Mouse (Mus musculus) limb, embryonic 13.5 days (tissue): Measurements from ENCODE around the gene Nova1. TPM values are rescaled to one million over a fixed set of nuclear protein-coding genes. Genes with fewer than 3 reads are reported as not detected.

Experiments
- ATAC-seq: fragments of 200-750 bp; cut with Nextera tagmentation; 2 replicates; pipeline ENCODE4 v1.8.0; 2017; ENCODE audit warnings: low read depth, moderate number of reproducible peaks, moderate TSS enrichment; ENCODE audit not compliant: low FRiP score
- H3K27ac ChIP-seq: fragments of 300-500 bp; sonication (generic); 2 replicates; pipeline ENCODE4 v1.5.1; 2015; ENCODE audit warnings: inconsistent platforms, mild to moderate bottlenecking, moderate library complexity
- H3K27me3 ChIP-seq: fragments of 300-500 bp; sonication (generic); 2 replicates; pipeline ENCODE4 v1.6.1; 2015; ENCODE audit warnings: mild to moderate bottlenecking, inconsistent platforms
- H3K36me3 ChIP-seq: fragments of 300-500 bp; sonication (generic); 2 replicates; pipeline ENCODE4 v1.6.1; 2015; ENCODE audit warnings: inconsistent platforms, mild to moderate bottlenecking, moderate library complexity
- H3K4me1 ChIP-seq: fragments of 300-500 bp; sonication (generic); 2 replicates; pipeline ENCODE4 v1.6.1; 2015; ENCODE audit warnings: inconsistent platforms
- H3K4me2 ChIP-seq: fragments of 300-500 bp; sonication (generic); replicated peaks from 2 replicates; pipeline ENCODE4 v1.6.1; 2015; ENCODE audit warnings: inconsistent platforms, mild to moderate bottlenecking, moderate library complexity
- H3K4me3 ChIP-seq: fragments of 300-500 bp; sonication (generic); 2 replicates; pipeline ENCODE4 v1.5.1; 2015; ENCODE audit warnings: moderate library complexity, mild to moderate bottlenecking, inconsistent platforms
- H3K9ac ChIP-seq: fragments of 300-500 bp; sonication (generic); 2 replicates; pipeline ENCODE4 v1.6.1; 2015; ENCODE audit warnings: mild to moderate bottlenecking, inconsistent platforms
- H3K9me3 ChIP-seq: fragments of 300-500 bp; sonication (generic); 2 replicates; pipeline ENCODE4 v1.6.1; 2016; ENCODE audit warnings: inconsistent platforms
- WGBS: fragments of 180-500 bp; shearing (Covaris S2); methylation state at CpG from one replicate; pipeline ENCODE4 v1.1.7; 2015; 5-methylcytosine and 5-hydroxymethylcytosine counted together
- polyA plus RNA-seq: library from polyadenylated mRNA; unstranded; fragments of >200 nt; fragmentation: Nextera tagmentation; extraction: Ambion mirVana; gene quantifications from 2 replicates; pipeline ENCODE4 v1.2.1, GENCODE M21; 2015

Gene Nova1
- 2.8 and 2.9 TPM in 2 replicates for polyA plus RNA-seq

DNA sequence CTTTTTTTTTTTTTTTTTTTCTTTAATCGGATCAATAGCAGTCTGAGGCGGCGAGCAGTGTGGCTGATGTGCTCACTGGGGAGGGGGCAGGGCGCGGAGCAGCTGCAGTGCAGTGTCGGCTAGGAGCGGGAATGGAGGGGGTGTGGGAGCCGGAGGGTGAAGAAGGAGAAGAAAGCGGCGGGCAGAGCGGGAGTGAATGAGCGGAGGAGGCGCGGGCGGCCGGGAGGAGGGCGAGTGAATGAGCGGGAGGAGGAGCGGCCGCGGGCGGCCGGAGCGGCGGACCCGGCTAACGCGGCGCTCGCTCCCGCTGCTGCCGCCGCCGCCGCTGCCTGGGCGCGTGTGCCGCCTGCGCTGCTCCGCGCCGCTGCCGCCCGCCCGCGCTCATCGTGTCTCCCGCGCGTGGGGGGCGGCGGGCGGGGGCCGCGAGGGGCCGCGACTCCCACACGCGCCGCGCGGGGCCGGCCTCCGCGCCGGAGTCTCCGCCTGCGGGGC lies at the start of gene Nova1:
Gene Nova1, minus strand, starts transcription at position 74 of the 492 bp plus-strand sequence.
- Histone ChIP-seq H3K9me3 (no peaks in the 10 kb centered on the region), H3K4me1 (no peaks in the 10 kb centered on the region), H3K36me3 (no peaks in the 10 kb centered on the region), H3K9ac (peak within 1 kb of the TSS; percentile 70), H3K27me3 (peaks cover 38% of the 10 kb centered on the region), H3K4me3 (peak within 1 kb of the TSS; percentile 74), H3K4me2 (peak within 1 kb of the TSS; percentile 90), H3K27ac (peak within 1 kb of the TSS; percentile 6; the same call in 1 of the 2 replicates)
- ATAC-seq = peak; percentile 83
- WGBS = under 1% methylated on average over 21 of the region's 68 CpGs

- H3K4me2 ChIP-seq = peak overlapping the region; percentile 90
- H3K27ac ChIP-seq = no peak overlapping the region
- peak overlapping the region; percentile 74 for H3K4me3 ChIP-seq
- no peaks in the 10 kb centered on the region for H3K4me1 ChIP-seq
- under 1% methylated on average over 37 of the region's 57 CpGs for WGBS
- peak; percentile 95 for ATAC-seq
- H3K9ac ChIP-seq = peak overlapping the region; percentile 70
- H3K36me3 ChIP-seq = no peaks in the 10 kb centered on the region
- H3K27me3 ChIP-seq = peaks cover 38% of the 10 kb centered on the region
- no peaks in the 10 kb centered on the region for H3K9me3 ChIP-seq
Measured at GRCm38 (mm10) chr12:46819348-46820022, 756 bp upstream of the Nova1 start.

DNA sequence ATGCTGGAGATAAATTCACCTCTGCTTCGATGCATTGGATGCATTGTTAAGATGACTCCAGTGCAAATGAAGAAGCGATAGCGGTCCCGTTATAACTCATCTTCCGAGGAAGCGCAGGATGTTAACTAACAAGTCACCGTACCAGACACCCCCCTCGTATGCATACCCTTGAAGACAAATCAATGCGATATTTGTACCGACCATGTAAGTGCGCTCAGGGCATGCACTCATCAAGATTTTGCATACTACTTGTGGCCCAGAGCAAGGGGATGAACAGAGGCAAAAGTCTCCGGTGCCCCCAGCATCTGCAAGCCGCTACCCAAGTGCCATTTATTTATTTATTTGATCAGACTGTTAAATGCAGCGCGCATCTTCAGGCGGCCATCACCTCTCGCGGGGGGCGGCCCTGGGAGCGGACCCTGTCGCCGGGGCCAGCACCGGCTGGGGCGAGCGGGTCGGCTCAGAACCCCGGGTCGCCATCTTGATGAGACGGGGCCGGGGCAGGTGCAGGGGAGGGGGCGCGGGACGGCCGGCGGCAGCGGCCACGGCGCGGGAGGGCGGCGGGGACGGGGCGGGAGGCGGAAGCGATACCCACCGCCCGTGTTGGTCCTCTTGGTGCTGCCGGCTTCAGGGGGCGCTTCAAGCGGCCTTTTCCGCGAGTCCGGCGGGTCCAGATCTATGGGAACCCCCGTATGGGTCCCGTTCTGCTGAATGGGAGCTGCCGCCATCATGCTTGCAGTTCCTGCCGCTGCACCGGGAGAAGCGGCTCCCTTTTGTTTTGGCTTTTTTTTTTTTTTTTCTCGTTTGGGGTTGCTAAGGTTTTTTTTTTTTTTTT lies 491 bp downstream of the Nova1 start:
- H3K27ac ChIP-seq = 0 out of 2 replicates have a peak overlapping the region, but pooled peaks have one; percentile 6
- no peaks in the 10 kb centered on the region for H3K9me3 ChIP-seq
- no peaks in the 10 kb centered on the region for H3K36me3 ChIP-seq
- under 1% methylated on average over 57 of the region's 61 CpGs for WGBS
- H3K27me3 ChIP-seq = peaks cover 38% of the 10 kb centered on the region
- peak overlapping the region; percentile 90 for H3K4me2 ChIP-seq
- ATAC-seq = peak; percentile 31
- H3K9ac ChIP-seq = peak overlapping the region; percentile 70
- H3K4me1 ChIP-seq = no peaks in the 10 kb centered on the region
- H3K4me3 ChIP-seq = peak overlapping the region; percentile 74

- H3K9me3 ChIP-seq = no peaks in the 10 kb centered on the region
- no peak overlapping the region for H3K9ac ChIP-seq
- H3K4me3 ChIP-seq = peak overlapping the region; percentile 74
- WGBS = 15% methylated on average over 14 of the region's 14 CpGs
- H3K27ac ChIP-seq = no peak overlapping the region
- no peaks in the 10 kb centered on the region for H3K4me1 ChIP-seq
- no peaks in the 10 kb centered on the region for H3K36me3 ChIP-seq
- no peak for ATAC-seq
- H3K4me2 ChIP-seq = peak overlapping the region; percentile 90
- H3K27me3 ChIP-seq = peaks cover 38% of the 10 kb centered on the region
Measured at GRCm38 (mm10) chr12:46817211-46817803, 1.4 kb downstream of the Nova1 start.

DNA sequence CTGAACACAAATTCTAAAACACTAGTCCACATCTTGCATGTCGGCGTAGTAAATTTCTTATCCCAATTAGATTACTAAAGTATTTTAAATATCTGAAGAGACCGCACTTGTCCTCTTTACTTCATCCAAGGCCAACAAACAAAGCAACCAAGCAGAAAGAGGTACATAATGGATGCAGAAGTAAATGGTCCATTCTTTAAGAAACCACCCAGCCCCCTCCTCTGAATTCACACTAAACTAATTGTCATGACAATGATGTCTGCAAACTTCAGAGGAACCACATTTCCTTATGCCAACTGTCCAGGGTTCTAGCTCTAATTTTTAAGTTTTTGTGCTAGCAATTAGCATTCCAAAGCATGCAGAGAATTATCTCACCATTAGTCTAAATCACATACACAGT lies 2.4 kb downstream of the Nova1 start:
- Histone ChIP-seq H3K9ac (no peak overlapping the region), H3K4me3 (no peak overlapping the region), H3K4me2 (no peak overlapping the region), H3K36me3 (no peaks in the 10 kb centered on the region), H3K9me3 (no peaks in the 10 kb centered on the region), H3K27me3 (peaks cover 33% of the 10 kb centered on the region), H3K27ac (no peak overlapping the region), H3K4me1 (no peaks in the 10 kb centered on the region)
- no peak for ATAC-seq
- WGBS = 95% methylated on average over 3 of the region's 3 CpGs

DNA sequence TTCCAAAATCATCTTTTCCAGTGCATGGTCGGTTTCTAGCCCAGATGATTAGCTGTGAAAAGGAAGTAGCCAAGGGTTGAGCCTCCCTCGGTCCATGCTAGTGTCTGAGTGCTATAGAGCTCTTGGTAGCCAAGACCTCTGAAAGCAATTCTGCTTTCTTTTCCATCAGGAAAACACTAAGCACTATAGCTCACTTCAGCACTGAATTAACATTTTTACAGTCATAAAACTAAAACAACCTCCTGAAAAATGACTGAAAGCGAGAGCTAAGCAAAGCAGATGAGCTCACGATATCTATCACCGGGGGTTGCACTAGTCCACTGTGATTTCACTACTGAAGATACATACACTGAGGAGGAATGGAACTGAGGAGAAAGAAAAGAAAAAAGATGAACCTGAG lies 3.0 kb downstream of the Nova1 start:
- H3K9ac ChIP-seq = no peak overlapping the region
- H3K27me3 ChIP-seq = peaks cover 29% of the 10 kb centered on the region
- H3K4me1 ChIP-seq = no peaks in the 10 kb centered on the region
- H3K4me2 ChIP-seq = no peak overlapping the region
- no peak for ATAC-seq
- H3K27ac ChIP-seq = no peak overlapping the region
- H3K9me3 ChIP-seq = no peaks in the 10 kb centered on the region
- 82% methylated on average over 5 of the region's 5 CpGs for WGBS
- no peak overlapping the region for H3K4me3 ChIP-seq
- H3K36me3 ChIP-seq = no peaks in the 10 kb centered on the region

GRCm38 (mm10) chr12:46814820-46815219 lies 3.9 kb downstream of the Nova1 start:
- Histone ChIP-seq H3K27me3 (peaks cover 24% of the 10 kb centered on the region), H3K4me3 (no peak overlapping the region), H3K27ac (no peak overlapping the region), H3K9me3 (no peaks in the 10 kb centered on the region), H3K4me2 (no peak overlapping the region), H3K36me3 (no peaks in the 10 kb centered on the region), H3K9ac (no peak overlapping the region), H3K4me1 (no peaks in the 10 kb centered on the region)
- WGBS = 83% methylated on average over 4 of the region's 4 CpGs
- ATAC-seq = no peak

DNA sequence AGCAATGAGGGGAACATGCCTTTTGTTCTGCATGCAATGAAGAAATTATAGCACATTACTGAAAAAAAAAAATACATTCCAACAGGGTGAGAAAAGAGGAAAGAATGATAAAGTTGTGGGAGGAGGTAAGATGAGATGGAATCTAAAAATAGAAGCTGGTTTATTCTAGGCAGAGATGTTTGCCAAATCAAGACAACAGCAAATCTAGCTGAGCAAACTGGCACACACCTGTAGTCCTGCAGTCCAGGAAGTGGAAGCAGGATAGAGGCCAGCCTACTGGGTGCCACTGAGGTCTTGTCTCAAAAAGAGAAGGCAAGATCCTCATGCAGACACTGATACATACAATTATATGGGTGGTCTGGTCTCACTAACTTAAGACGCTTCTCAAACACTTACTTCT lies 17.4 kb downstream of the Nova1 start:
- Histone ChIP-seq H3K4me2 (no peak overlapping the region), H3K36me3 (no peaks in the 10 kb centered on the region), H3K9me3 (no peaks in the 10 kb centered on the region), H3K27me3 (no peaks in the 10 kb centered on the region), H3K4me3 (no peak overlapping the region), H3K27ac (no peak overlapping the region), H3K4me1 (no peaks in the 10 kb centered on the region), H3K9ac (no peak overlapping the region)
- ATAC-seq = no peak
- 77% methylated on average over 1 of the region's 1 CpGs for WGBS

DNA sequence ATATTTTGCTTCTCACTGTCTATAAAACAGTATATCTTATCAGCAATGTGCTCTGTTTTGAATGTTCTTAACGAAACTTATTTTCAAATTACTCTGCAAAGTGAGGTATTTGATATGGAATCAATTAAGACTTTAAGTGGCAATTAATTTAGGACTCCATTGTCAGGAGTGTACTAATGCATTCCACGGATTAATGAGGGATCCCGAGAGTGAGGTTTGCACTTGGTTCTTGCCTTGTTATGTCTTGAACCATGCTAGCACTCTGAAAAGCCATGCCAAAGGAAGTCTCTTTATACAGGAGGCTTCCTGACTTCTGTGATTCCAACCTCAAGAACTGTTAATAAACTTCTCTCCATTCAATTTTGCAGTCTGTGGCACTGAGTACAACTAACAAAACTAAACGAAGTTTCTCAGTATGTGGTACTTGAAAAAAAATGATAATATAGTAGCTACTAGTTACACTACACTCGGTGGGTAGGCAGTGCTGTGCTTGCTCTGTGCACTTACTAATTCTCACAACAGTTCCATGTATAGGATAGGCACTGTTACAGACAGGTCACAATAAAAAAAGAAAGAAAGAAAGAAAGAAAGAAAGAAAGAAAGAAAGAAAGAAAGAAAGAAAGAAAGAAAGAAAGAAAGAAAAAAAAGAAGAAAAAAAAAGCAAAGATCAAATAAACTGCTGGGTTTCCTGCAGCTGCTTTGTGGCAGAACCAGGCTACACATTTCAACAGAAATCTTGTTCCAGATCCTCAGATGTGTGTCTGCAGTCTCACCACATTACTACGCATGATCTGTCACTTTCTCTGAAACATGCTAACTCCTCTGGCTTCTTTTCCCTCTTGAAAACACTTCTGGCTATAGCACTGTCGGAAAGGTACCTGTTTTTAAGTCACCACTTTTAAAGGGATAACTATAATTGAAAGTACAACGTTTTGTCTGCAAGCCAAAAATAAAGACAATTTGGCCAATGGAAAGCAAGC lies 36.1 kb downstream of the Nova1 start:
- Histone ChIP-seq H3K9me3 (no peaks in the 10 kb centered on the region), H3K27me3 (no peaks in the 10 kb centered on the region), H3K4me1 (no peaks in the 10 kb centered on the region), H3K4me3 (no peak overlapping the region), H3K27ac (no peak overlapping the region), H3K9ac (no peak overlapping the region), H3K36me3 (no peaks in the 10 kb centered on the region), H3K4me2 (no peak overlapping the region)
- WGBS = 55% methylated on average over 8 of the region's 8 CpGs
- ATAC-seq = no peak

DNA sequence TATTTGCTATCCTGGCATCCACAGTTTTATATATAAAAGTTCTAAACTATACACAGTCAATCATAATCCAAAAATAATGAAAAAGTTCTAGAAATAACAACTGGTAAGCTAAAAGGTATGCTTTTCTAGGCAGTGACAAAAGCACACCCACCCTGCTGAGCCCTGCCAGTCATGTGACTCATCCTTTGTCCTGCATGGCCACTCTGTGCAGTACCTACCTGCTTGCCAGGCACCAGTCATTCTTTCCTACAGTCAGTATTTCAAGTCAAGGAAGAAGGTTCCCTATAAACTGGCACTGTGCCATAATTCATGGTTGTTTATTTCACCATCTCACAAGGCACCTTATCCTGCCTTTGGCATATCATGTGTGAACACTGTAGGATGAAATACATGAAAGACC lies 37.2 kb downstream of the Nova1 start:
- H3K4me3 ChIP-seq = no peak overlapping the region
- no peak for ATAC-seq
- H3K36me3 ChIP-seq = no peaks in the 10 kb centered on the region

GRCm38 (mm10) chr12:46780983-46781382 lies 37.7 kb downstream of the Nova1 start:
- Histone ChIP-seq H3K4me1 (no peaks in the 10 kb centered on the region), H3K4me3 (no peak overlapping the region), H3K9me3 (no peaks in the 10 kb centered on the region), H3K9ac (no peak overlapping the region), H3K4me2 (no peak overlapping the region), H3K36me3 (no peaks in the 10 kb centered on the region), H3K27ac (no peak overlapping the region), H3K27me3 (no peaks in the 10 kb centered on the region)
- WGBS = 73% methylated on average over 2 of the region's 2 CpGs
- ATAC-seq = no peak

More for the DNA sequence above, 37.2 kb downstream of the Nova1 start:
- no peak overlapping the region for H3K4me2 ChIP-seq
- no peak overlapping the region for H3K27ac ChIP-seq
- no peaks in the 10 kb centered on the region for H3K4me1 ChIP-seq
- no peaks in the 10 kb centered on the region for H3K27me3 ChIP-seq
- H3K9me3 ChIP-seq = no peaks in the 10 kb centered on the region
- H3K9ac ChIP-seq = no peak overlapping the region
